Mouse (Mus musculus) CH12.LX (cell line): ENCODE measurements at regions not wholly inside any gene's neighbourhood (a gene's known extent, or its start where the extent isn't known, plus 50 kb on each side); places are given as distances from the start of the nearest gene placed in this dataset.

Experiments used
- DNase-seq: peaks from one replicate; pipeline ENCODE4 v3.0.0-alpha.2; 2013; ENCODE audit errors: extremely low read depth
- H3K27ac ChIP-seq: 2 replicates; pipeline ENCODE4 v1.5.1; 2012; ENCODE audit warnings: low read depth, mild to moderate bottlenecking, control low read depth, moderate library complexity; ENCODE audit not compliant: insufficient read depth
- H3K27me3 ChIP-seq: replicated peaks from 2 replicates; pipeline ENCODE3; 2012; ENCODE audit warnings: inconsistent platforms
- H3K36me3 ChIP-seq, 2 experiments: replicated peaks in 1 of 2; 2 replicates each; pipeline versions ENCODE3 to v1.6.1; 2012; ENCODE audit warnings: inconsistent platforms in 1 of 2, low read length in 1 of 2, mild to moderate bottlenecking in 1 of 2, mixed read lengths in 1 of 2, moderate library complexity in 1 of 2; ENCODE audit not compliant: control insufficient read depth in 1 of 2, insufficient read depth in 1 of 2
- H3K4me1 ChIP-seq, 2 experiments: 2 replicates each; pipeline ENCODE4 v1.6.1; 2012; ENCODE audit warnings: inconsistent platforms in 1 of 2, moderate library complexity in 1 of 2; ENCODE audit not compliant: insufficient read depth in 2 of 2, control insufficient read depth in 1 of 2
- H3K4me2 ChIP-seq: 2 replicates; pipeline ENCODE4 v1.6.1; 2012; ENCODE audit warnings: low read depth, mild to moderate bottlenecking, control low read depth; ENCODE audit not compliant: poor library complexity, insufficient read depth, severe bottlenecking
- H3K4me3 ChIP-seq, 3 experiments: fragments of 150-350 bp in 1 of 3; sonication (generic) in 1 of 3; replicated peaks in 1 of 3; 2 replicates each; pipeline versions ENCODE3 to v1.5.1; 2011 to 2012; ENCODE audit warnings: low read depth in 2 of 3, low read length in 2 of 3, mild to moderate bottlenecking in 2 of 3, moderate library complexity in 2 of 3, control low read depth in 1 of 3, improper control_type of control experiment in 1 of 3, inconsistent platforms in 1 of 3, mixed read lengths in 1 of 3; ENCODE audit not compliant: poor library complexity in 1 of 3
- H3K79me2 ChIP-seq: replicated peaks from 2 replicates; pipeline ENCODE4 v1.6.1; 2012; ENCODE audit warnings: mild to moderate bottlenecking, moderate library complexity; ENCODE audit not compliant: control insufficient read depth, poor library complexity, insufficient read depth, severe bottlenecking; ENCODE audit errors: extremely low read depth
- H3K9ac ChIP-seq: 2 replicates; pipeline ENCODE4 v1.6.1; 2012; ENCODE audit warnings: low read depth, mild to moderate bottlenecking, control low read depth, moderate library complexity; ENCODE audit not compliant: insufficient read depth
- H3K9me3 ChIP-seq: replicated peaks from 2 replicates; pipeline ENCODE3; 2012; ENCODE audit warnings: low read length, inconsistent platforms, mixed read lengths
- BHLHE40 ChIP-seq: IDR thresholded peaks from 2 replicates; pipeline ENCODE4 v1.6.1; 2011; ENCODE audit warnings: mild to moderate bottlenecking, low read depth, low read length, improper control_type of control experiment
- CHD2 ChIP-seq: IDR thresholded peaks from 2 replicates; pipeline ENCODE4 v1.6.1; 2011; ENCODE audit warnings: low read length, improper control_type of control experiment
- ELF1 ChIP-seq: IDR thresholded peaks from 2 replicates; pipeline ENCODE4 v1.6.1; 2014; ENCODE audit warnings: low read depth, mild to moderate bottlenecking, inconsistent platforms, low read length, improper control_type of control experiment
- EP300 ChIP-seq: IDR thresholded peaks from 2 replicates; pipeline ENCODE4 v1.6.1; 2011; ENCODE audit warnings: low read length, improper control_type of control experiment
- GABPA ChIP-seq: IDR thresholded peaks from 2 replicates; pipeline ENCODE4 v1.6.1; 2012; ENCODE audit warnings: low read depth, low read length, improper control_type of control experiment, inconsistent platforms; ENCODE audit not compliant: insufficient replicate concordance
- JUND ChIP-seq: conservative IDR thresholded peaks from 2 replicates; pipeline ENCODE4 v1.6.1; 2011; ENCODE audit warnings: low read depth, low read length, improper control_type of control experiment
- MAFK ChIP-seq: IDR thresholded peaks from 2 replicates; pipeline ENCODE4 v1.6.1; 2011; ENCODE audit warnings: low read length, improper control_type of control experiment; ENCODE audit not compliant: insufficient replicate concordance
- MAX ChIP-seq: IDR thresholded peaks from 2 replicates; pipeline ENCODE4 v1.6.1; 2011; ENCODE audit warnings: low read length, improper control_type of control experiment
- MAZ ChIP-seq: IDR thresholded peaks from 2 replicates; pipeline ENCODE4 v1.6.1; 2012; ENCODE audit warnings: low read depth, mild to moderate bottlenecking, inconsistent platforms, low read length, improper control_type of control experiment, moderate library complexity
- MEF2A ChIP-seq: IDR thresholded peaks from 2 replicates; pipeline ENCODE4 v1.6.1; 2014; ENCODE audit warnings: low read depth, mild to moderate bottlenecking, inconsistent platforms, low read length, improper control_type of control experiment, borderline replicate concordance
- MXI1 ChIP-seq: IDR thresholded peaks from 2 replicates; pipeline ENCODE4 v1.6.1; 2011; ENCODE audit warnings: mild to moderate bottlenecking, low read depth, low read length, improper control_type of control experiment
- MYC ChIP-seq: IDR thresholded peaks from 2 replicates; pipeline ENCODE4 v1.6.1; 2011; ENCODE audit warnings: low read depth, mild to moderate bottlenecking, improper control_type of control experiment, low read length
- POLR2AphosphoS2 ChIP-seq: IDR thresholded peaks from 2 replicates; pipeline ENCODE4 v1.6.1; 2011; ENCODE audit warnings: low read depth, low read length, improper control_type of control experiment
- RAD21 ChIP-seq: IDR thresholded peaks from 2 replicates; pipeline ENCODE4 v1.6.1; 2011; ENCODE audit warnings: low read depth, mild to moderate bottlenecking, low read length, improper control_type of control experiment, moderate library complexity
- RCOR1 ChIP-seq: conservative IDR thresholded peaks from 2 replicates; pipeline ENCODE4 v1.6.1; 2012; ENCODE audit warnings: low read depth, mild to moderate bottlenecking, inconsistent platforms, low read length, improper control_type of control experiment
- SIN3A ChIP-seq: IDR thresholded peaks from 2 replicates; pipeline ENCODE4 v1.6.1; 2012; ENCODE audit warnings: low read length, improper control_type of control experiment, inconsistent platforms
- TBP ChIP-seq: conservative IDR thresholded peaks from 2 replicates; pipeline ENCODE4 v1.6.1; 2011; ENCODE audit warnings: low read depth, low read length, improper control_type of control experiment
- TCF12 ChIP-seq: IDR thresholded peaks from 2 replicates; pipeline ENCODE4 v1.6.1; 2014; ENCODE audit warnings: low read depth, mild to moderate bottlenecking, inconsistent platforms, low read length, improper control_type of control experiment
- UBTF ChIP-seq: IDR thresholded peaks from 2 replicates; pipeline ENCODE4 v1.6.1; 2012; ENCODE audit warnings: low read depth, mild to moderate bottlenecking, inconsistent platforms, low read length, improper control_type of control experiment, moderate library complexity
- USF2 ChIP-seq: conservative IDR thresholded peaks from 2 replicates; pipeline ENCODE4 v1.6.1; 2011; ENCODE audit warnings: low read depth, low read length, improper control_type of control experiment
- ZKSCAN1 ChIP-seq: IDR thresholded peaks from 2 replicates; pipeline ENCODE4 v1.6.1; 2012; ENCODE audit warnings: low read depth, inconsistent platforms, low read length, improper control_type of control experiment, borderline replicate concordance
- dilution Hi-C: fragments of 300-500 bp; cut with MboI; formaldehyde crosslinking; loops from 2 replicates; pipeline ENCODE4 v1.14.3; 2020; ENCODE audit warnings: low sequenced_read_pairs; ENCODE audit not compliant: extremely low pct_unique_long_range_greater_than_20kb, extremely low pct_ligation_motif_present
- in situ Hi-C: fragments of 300-500 bp; cut with MboI; formaldehyde crosslinking; loops from 3 replicates; pipeline ENCODE4 v1.14.3; 2019; ENCODE audit warnings: low sequenced_read_pairs, low pct_ligation_motif_present, low pct_unique_long_range_greater_than_20kb, mixed read lengths

DNA sequence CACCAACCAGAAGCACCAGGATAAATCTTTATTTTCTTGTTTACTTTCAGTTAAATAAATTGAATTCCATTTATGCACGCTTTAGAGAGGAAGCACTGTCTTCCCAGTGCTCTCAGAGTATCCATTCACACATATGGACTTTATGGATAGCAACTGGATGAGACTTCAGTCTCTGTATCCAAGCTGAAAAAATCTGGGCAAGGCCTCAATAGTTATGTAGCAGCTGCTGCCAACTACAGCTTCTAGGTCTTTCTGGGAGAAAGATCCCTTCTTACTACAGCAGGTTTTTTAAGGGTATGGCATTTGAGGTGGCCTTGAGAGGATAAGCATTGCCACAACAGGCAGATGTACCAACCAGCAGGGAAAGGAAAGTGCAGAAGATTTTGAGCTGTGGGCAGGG lies 93.8 kb upstream of the Synpr start:
- Histone ChIP-seq H3K9ac (no peak overlapping the region), H3K27ac (no peak overlapping the region), H3K9me3 (no peaks in the 10 kb centered on the region), H3K79me2 (no peaks in the 10 kb centered on the region), H3K4me1 (no peaks in the 10 kb centered on the region), H3K36me3 (no peaks in the 10 kb centered on the region), H3K4me2 (no peak overlapping the region), H3K27me3 (no peaks in the 10 kb centered on the region), H3K4me3 (no peak overlapping the region)
- TF ChIP-seq MEF2A (no peak), MXI1 (no peak), ZKSCAN1 (no peak), SIN3A (no peak), ELF1 (no peak), POLR2AphosphoS2 (no peak), JUND (no peak), MAX (no peak), GABPA (no peak), MAZ (no peak), RCOR1 (no peak)
- in situ Hi-C loops, result loop anchor here (5.0 kb wide), 1 partner anchor 618 kb away; no protein-coding TSS in a partner anchor
- no peak for DNase-seq
- dilution Hi-C loops, result no loop called here

- DNase-seq, result no peak
- no peaks in the 10 kb centered on the region for H3K36me3 ChIP-seq
- H3K9me3 ChIP-seq, result no peaks in the 10 kb centered on the region
- no peaks in the 10 kb centered on the region for H3K27me3 ChIP-seq
- no peak overlapping the region for H3K9ac ChIP-seq
- H3K27ac ChIP-seq, result no peak overlapping the region
- no peaks in the 10 kb centered on the region for H3K4me1 ChIP-seq
- no peak overlapping the region for H3K4me3 ChIP-seq
- dilution Hi-C loops, result no loop called here
- TF ChIP-seq USF2, result no peak
- no peak for TF ChIP-seq RCOR1
- TF ChIP-seq EP300, result no peak
- TF ChIP-seq TBP, result no peak
- no peak for TF ChIP-seq MYC
- no peak for TF ChIP-seq JUND
- no peak for TF ChIP-seq CHD2
- no peak for TF ChIP-seq UBTF
- no peak for TF ChIP-seq TCF12
- no peak for TF ChIP-seq MEF2A
- no peak for TF ChIP-seq MAFK
- TF ChIP-seq BHLHE40, result no peak
- TF ChIP-seq RAD21, result no peak
- in situ Hi-C loops, result loop anchor here (5.0 kb wide), 1 partner anchor 620 kb away; no protein-coding TSS in a partner anchor
- no peak overlapping the region for H3K4me2 ChIP-seq
- H3K79me2 ChIP-seq, result no peaks in the 10 kb centered on the region
Observed at GRCm38 (mm10) chr14:13192746-13193145, 91.8 kb upstream of the Synpr start.
